Mouse (Mus musculus): ENCODE data around the gene Hoxc8.

DNA sequence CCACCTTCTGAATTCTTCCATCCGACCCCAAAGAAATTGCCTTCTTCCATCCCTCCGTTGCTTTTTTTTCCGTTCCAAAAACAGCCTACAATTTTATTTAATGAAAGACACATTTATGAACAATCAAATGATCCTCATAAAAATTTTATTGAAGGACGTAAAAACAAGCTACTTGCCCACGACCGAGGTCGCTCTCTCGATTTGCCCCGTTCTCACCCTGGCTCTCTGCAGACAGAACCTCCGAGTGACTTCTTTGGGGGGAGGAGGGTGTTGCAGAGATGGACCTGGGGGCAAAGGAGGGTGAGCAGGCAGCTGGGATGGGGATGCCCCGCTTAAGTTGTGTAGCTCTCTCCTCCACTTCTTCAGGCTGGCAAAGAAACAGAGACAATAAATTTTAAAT is 10.1 kb upstream of the Hoxc8 start:
- no peak for TF ChIP-seq CTCF (IDR thresholded peaks at IDR 0.05; ENCODE audit: control insufficient read depth, insufficient read depth, insufficient read length)
- TF ChIP-seq USF1 (IDR thresholded peaks at IDR 0.05; ENCODE audit: low read depth), result no peak
- TF ChIP-seq MYOG (IDR thresholded peaks at IDR 0.05; ENCODE audit: control insufficient read depth, extremely low read depth, insufficient read length), result no peak
- no peak for TF ChIP-seq CEBPB (IDR thresholded peaks at IDR 0.05; ENCODE audit: low read depth)
- TF ChIP-seq MAX (IDR thresholded peaks at IDR 0.05), result no peak
- TF ChIP-seq MYOD1 (IDR thresholded peaks at IDR 0.05; ENCODE audit: control insufficient read depth, insufficient read length, low read depth), result no peak
- no peak for TF ChIP-seq FOSL1 (IDR thresholded peaks at IDR 0.05; ENCODE audit: insufficient read depth, low read length, poor library complexity, severe bottlenecking)
